Mouse (Mus musculus): ENCODE results near the gene Il5ra.

Gene Il5ra

DNA sequence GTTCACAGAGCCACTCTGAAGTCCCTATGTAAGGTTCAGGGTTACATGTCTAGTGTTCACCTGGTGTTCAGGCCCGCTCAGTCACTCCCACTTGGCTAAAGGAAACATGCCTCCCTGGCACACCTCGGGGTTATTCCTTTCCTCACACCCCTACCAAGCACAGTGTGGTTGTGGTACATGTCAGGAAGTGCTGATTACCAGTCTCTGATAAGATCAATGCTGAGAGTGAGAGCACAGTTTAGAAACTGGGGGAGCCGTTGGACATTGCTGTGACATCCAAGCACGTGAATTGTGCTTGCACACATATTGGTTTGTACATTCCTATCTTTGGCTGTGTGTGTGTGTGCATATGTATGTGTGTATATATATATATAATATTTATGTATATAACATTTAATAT, 16.3 kb downstream of the Il5ra start:
- DNase-seq = no peak

DNA sequence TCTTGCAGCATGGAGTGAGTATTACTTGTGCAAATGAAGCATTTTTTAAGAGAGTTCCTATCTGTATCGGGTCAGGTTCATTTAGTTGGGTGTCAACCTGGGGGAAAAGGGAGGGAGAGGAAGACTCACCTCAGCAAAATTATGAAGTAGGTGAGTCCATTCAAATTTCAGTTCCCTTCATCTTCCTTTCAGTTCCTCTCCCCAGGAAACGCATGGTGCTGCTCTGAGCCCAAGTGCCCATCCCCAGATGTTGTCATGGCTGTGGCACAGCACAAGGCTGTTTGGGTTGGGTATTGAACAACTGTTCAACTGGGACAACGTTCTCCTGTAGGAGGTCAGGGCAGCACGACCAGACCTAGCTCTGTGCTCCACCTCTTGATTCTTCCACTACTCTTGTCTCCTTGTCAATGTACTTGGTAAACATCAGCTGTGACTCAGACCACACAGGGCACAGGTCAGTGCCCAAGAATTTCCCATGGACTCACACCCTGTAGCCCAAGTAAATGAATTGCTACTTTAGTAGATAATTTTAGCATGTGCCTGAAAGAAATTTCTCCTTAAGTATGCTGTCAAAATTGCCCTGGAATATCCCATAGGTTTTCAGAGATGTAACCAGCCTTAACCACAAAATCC, 19.0 kb downstream of the Il5ra start:
- no peak for DNase-seq

DNA sequence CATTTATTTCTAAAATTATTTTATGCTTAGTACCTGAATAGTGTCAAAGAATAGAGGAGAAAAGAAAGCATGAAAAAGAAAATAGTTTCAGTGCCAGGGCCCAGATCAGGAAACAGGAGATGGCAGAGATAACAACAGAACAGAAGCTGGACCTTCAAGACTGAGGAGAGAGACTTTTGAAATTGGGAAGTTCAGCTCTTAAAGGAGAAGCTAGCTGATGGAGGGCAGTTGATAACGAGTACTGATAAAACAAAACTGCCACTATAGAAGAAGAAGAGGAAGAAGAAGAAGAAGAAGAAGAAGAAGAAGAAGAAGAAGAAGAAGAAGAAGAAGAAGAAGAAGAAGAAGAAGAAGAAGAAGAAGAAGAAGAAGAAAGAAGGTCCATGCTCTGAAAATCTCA, 21.1 kb downstream of the Il5ra start:
- DNase-seq = no peak

DNA sequence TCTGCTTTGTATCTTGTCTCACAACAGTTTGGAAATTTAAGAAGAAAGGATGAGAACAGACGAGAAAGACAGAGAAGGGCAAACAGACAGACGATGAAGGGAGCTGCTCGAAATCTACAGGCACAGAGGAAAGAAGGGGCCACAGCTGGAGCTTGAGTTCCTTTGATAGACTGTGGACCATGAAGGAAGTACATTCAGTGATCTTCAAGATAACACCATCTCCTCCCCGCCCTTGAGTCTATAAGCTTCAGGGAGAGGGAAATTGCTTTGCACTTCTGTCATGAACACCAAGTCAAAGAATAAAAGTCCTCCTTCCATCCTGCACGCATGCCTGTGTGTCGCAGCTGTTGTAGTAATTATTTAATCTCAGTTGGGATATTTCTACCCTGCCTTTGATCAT, 22.8 kb downstream of the Il5ra start:
- DNase-seq = no peak

DNA sequence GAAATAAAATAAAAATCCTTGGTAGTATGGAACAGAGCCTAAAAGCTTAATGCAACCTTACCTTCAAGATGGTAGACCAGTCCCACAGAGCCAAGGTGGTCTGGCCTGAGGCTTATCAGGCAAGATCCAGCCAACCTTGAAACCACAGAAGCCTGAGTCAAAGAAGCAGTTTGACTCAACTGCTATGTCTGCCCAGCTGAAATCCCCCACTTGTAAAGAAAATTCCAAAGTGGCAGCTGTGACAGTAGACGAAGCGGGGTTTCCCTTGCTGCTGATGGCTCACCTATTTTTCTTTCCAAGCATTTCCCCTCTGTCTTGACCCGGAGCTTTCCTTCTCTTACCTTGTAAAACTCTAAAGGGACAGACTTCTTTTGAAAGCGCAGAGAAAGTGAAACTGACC, 23.2 kb downstream of the Il5ra start:
- no peak for DNase-seq

DNA sequence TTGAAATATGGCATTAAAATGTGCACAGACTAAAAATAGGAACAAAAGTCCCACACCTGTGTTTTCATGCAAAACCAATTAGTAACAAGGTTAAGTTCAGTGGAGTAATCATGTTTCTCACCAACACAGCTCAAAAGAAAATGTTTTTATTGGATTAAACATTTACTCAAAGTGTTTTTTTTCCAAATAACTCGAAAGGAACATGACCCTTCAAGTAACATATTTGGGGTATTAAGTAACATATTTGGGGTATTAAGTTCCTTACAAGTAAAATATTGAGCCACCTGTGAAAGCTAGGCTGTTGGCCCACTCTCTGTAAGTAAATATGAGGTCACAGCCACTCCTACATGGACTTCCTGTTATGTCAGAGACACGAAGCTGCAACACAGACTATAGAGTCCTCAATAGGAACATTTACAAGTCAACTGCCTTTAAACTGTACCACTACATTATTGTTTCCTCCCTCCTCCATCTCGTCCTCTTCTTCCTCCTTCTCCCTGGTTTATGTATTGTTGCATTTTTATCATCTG, 43.3 kb downstream of the Il5ra start:
- no peak for DNase-seq

DNA sequence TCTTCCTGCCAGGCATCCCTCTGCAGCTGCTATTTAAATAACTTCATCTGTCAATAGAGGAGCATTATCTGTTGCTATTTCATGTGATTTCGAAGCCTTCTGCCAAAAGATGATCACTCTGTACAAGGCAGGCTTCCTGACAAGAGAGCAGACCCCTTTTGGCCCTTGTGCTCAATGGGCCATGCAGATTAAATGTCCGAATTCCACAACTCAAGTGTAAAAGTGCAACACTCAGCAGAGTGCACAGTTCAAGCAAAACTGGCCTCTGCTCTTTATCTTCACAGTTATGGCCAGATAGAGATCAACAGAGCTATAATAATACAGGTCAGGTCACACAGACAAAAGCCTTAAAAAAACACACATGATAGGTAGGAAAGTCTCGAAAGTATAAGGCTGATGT, 46.9 kb downstream of the Il5ra start:
- DNase-seq = no peak

DNA sequence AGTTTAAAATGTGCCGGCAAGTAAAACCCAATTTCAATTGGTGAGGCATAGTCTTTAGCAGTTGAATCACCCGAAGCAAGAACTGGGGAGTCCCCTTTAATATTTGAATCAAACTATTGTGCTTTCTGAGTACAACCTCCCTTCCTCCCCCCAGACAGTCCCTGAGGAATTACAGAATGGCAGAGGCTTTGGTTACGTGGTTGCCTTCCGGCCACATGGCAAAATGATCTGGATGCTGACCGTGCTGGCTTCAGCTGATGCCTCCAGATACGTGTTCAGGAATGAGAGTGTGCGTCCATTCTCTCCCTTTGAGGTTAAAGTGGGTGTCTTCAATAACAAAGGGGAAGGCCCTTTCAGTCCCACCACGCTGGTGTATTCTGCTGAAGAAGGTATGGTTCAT, 73.3 kb downstream of the Il5ra start:
- DNase-seq = no peak

DNA sequence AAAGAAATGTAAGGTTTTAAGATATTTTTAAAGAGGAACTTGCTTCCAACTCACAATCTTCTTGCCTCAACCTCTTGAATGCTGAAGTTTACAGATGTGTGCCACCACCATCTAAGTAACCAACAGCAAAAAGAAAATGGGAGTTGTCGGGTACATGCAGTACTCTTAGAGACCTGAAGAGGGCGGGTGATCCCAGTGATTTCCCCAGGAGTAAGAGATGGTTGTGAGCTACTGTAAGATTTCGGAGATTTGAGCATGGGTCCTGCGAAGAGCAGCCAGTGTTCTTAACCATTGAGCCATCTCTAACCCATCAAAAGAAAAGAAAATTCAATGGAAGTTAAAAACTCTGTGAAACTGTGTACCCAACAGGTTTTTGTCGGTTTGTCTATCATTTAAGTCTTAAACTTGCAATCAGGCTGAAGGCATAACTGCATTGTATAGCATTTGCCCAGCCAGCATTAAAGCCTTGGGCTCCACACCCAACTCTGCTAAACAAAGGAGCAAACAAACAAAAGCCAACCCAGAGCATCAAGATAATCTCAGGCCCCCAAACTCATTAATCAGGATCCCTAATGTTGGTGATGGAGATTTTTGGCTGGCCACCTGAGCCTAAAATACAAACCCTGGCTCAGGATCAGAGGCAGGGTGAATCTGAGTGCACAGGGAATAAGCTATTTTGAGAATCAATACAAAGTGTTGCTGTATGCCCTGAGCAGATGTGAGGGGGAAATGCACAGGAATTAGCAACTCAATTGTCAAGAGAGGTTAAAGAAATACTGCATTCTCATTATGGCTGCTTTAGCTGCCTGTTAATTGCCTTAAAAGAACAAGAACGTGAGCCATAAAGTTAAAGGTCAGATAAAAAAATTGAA, 84.8 kb downstream of the Il5ra start:
- DNase-seq = peak; percentile 75
